Mouse (Mus musculus) hindlimb bud, embryonic 11.5 days (tissue): Measurements from ENCODE around the gene Ptger2.
"Not testable (repeated sequence)": the region's sequence is repeated elsewhere in the genome, so short reads cannot be mapped to it uniquely, and the experiment has no call there.

ENCODE experiments used
- DNase-seq: peaks from one replicate; pipeline ENCODE4 v3.0.0-alpha.2; 2012; ENCODE audit warnings: low read depth, low spot score; ENCODE audit errors: extremely low spot score

Ptger2 gene

DNA sequence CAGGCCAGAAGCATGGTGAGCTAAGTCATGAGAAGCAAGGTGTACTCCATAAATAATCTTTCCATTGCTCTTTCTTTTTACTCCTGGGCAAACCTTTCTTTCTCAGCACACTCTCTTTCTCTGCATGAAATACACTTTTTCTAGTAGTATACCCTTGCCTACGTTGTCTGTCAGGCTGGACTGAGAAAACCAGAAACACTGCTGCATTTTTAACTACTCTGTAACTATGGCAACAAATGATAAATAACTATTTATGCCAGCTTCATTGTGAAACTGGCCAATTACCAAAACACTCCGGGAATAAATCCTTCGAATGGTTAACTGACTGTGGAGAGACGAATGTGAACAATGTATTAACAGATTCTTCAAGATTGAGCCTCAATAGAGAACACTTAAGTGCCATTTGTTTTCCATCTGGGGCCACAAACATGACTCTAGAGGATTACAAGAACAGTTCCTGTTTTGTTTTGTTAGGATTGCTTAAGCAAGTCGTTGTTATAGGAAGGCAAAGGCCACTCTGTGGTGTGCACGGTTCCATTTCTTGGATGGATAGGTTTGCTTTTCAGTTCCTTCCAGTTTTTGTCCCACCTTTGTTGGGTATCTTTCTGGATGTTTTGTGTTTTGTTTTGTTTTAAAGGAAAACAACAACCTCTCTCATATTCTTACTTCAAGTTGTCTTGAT is at the start of gene Ptger2:
Gene Ptger2, plus strand, starts transcription at position 522 of the 682 bp plus-strand sequence.
- not testable (repeated sequence) for DNase-seq

DNA sequence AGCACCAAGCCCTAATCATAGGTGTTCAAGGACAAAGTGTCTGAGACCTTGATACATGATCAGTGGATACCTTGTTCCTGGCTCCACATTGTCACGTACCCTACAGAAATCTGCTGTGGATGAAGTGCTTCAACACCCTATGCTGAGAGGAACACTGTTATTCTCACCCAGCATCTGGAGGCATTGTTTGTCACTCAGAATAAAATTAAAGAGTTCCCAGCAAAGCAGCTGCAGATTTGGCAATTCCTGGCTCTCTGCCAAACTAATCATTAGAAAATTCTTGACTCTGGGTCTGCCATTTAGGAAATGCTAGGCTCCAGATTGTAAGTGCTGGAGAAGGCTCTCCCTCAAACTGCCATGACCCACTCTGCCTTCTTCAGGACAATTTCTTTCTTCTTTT is 27.2 kb upstream of the Ptger2 start:
- no peak for DNase-seq

DNA sequence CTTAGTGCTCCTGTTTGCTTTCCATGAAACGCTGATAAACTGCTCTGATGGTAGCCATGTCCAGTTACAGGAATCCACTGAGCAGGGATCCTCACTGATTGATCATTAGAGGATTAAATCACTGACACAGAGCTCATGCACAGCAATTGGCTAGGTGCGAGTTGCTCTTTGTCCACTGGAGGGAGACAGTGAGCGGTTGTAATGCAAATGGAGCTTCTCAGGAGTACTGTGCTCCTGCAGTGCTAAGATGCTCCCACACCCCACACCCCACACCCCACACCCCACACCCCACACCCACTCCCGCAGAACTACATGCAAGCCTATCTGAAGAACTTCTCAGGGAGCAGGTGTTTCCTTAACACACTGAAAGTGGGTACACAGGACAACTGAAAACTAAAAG is 10.7 kb upstream of the Ptger2 start:
- not testable (repeated sequence) for DNase-seq

DNA sequence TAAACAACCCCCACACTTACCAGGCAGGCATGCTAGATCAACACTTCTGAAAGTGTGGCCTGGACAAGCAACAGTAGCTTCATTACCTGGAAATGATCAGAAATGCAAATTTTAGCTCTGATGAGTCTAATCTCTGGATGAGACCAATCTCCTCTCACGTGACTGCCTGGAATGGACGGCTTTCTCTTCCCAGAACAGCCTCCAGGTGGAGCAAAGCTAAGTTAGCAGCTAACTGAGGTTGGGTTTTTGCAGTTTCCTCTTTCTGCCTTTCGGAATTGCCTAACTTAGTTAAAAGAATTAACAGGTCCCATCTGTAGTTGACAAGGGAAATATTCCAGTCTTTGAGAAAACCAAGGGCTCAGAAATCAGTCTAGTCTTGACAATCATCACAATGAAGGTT is 8.1 kb upstream of the Ptger2 start:
- DNase-seq: no peak

DNA sequence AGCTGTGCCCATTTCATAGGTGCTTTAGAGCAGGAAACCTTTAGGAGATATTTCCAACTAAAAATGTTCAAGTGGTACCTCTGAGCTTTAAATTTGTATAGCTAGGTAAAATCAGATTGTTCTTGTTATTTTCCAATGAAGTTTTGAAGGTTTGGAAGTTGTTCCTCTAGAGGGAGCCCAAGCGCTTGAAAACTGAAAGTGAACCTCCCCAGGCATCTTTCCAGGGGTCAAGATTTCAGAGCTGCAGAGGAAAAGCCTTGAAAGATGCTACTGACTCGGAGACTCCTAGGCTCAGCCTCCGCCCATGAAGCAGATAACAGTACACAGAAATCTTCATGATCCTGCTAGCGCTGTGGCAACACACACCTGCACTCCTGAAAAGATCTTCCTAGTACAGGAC is 6.5 kb upstream of the Ptger2 start:
- no peak for DNase-seq

DNA sequence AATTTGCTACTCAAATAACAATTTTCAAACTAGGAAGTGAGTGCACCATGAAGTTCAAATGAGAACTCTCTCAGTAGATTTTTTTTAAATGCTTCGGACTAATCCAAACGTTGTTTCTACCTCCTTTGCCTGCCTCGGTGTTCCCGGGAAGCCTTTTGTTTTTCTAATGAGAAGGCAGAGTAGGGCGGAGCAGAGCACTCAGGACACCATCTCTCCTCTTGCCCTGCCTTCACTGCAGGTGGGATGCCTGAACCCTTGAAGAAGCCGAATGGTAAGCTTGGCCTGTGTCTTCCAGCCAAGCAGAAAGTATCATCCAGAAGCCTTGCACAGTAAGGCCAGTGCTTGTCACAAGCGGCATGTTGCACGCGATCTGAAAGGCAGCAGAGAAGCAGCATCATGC is 3.9 kb upstream of the Ptger2 start:
- no peak for DNase-seq

DNA sequence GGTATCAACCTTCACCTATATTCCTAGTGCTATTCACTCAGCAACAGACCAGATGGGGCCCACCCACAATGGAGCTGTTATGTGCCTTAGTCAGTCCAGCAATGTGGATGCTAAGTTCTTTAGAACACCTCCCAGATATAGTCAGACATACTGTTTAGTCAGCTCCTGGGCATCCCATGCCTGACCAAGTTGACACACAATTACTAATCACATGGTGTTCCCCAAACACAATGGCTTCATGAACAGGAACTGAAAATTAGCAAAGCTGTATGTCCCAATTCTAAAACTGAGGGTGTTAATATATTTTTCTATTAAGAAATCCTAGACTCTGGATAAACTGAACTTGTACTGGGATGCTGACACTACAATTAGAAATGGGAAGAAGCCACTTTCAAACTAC is 1.7 kb upstream of the Ptger2 start:
- no peak for DNase-seq

DNA sequence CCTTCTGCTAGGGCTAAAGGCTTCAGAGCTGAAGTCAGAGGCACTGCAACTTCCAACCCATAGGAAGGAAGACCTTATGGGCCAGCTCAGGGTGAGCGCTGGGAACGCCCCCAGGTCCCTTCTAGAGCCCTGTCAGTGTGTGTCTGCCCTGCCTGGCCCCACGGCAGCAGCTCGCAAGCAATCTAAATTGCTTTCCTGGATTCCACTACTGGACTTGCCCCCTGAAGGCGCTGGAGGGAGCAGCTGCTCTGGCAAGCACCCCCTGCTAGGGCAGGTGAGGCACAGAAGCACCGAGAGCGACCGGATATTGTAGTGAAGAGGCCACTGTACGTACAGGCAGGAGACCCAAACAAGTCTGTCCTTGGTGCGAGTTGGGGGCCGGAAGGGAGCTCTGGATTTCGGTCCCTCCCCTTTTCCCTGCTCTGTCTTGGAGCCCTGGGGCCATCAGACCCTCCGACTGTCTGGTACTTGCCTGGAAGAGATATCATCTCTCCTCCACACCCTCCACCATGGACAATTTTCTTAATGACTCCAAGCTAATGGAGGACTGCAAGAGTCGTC is 541 bp downstream of the Ptger2 start:
- DNase-seq: no peak

DNA sequence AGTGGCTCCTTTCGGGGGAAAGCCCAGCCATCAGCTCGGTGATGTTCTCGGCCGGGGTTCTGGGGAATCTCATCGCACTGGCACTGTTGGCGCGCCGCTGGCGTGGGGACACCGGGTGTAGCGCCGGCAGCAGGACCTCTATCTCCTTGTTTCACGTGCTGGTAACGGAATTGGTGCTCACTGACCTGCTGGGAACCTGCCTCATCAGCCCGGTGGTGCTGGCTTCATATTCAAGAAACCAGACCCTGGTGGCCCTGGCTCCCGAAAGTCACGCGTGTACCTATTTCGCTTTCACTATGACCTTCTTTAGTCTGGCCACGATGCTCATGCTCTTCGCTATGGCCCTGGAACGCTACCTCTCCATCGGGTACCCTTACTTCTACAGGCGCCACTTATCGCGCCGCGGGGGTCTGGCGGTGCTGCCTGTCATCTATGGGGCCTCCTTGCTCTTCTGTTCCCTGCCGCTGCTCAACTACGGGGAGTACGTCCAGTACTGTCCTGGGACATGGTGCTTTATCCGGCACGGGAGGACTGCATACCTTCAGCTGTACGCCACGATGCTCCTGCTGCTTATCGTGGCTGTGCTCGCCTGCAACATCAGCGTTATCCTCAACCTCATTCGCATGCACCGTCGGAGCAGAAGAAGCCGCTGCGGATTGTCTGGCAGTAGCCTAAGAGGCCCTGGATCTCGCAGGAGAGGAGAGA is 1.2 kb downstream of the Ptger2 start:
- DNase-seq: no peak

DNA sequence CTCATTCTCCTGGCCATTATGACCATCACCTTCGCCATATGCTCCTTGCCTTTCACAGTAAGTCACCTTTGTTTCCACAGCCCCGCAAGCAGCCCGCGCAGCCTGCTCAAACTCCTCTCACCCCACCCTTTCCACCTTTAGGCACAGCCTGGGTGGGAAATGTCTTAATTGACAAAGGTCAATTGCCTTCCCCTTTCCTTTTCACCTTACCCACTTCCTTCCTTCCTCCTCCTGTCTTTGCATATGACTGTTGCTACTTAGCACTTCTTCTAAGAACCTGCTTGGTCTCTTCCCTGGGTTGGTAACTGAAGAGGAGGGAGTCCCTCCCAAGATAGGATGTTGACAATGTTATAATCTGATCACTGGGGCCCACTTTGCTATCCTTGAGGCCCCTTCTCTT is 1.8 kb downstream of the Ptger2 start:
- DNase-seq: no peak

DNA sequence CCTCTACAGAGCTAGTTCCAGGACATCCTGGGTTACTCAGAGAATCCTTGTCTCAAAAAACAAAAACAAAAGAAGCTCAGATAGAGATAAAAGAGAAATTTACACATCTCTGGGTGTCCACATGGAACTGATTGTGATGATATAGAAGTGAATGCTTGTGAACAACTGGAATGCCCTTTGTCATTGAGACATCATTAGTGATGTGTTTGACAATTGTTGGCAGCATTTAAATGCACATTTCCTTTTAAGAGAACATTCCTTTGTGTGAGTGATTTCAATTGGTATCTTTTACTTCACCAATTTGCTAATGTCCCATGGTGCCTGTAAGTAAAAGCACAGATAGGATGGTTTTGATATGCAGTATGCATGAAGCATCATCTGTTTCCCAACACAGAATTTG is 6.3 kb downstream of the Ptger2 start:
- no peak for DNase-seq

DNA sequence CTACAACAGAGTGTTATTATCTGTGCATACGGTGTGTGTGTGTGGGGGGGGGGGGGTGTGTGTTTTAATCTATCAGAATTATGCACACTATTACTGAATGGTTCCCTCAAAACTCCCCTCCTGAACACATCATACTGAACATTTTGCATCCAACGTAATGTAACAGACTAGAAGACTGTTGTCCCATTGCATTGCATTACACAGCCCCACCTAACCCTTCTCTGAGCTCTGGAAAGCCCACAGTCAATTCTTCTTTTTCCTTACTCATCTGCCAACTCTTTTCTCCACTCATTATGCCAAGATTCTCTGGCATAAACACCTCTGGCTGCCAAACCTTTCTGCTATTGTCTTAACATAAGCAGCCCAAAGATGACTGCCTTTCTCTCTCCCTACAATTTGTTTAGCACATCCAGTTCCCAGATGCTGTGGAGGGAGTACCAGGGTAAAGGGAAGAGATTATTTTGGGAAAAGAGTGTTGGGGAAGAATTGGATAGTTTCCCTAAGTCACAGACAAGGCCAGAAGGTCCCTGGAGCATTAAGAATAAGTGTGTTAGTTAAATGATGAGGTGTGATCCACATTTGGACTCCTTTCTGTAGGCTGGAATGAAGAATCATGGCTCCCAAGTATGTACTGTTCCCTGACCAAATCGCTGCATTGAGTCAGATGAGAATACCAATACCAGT is 12.2 kb downstream of the Ptger2 start:
- DNase-seq: no peak

DNA sequence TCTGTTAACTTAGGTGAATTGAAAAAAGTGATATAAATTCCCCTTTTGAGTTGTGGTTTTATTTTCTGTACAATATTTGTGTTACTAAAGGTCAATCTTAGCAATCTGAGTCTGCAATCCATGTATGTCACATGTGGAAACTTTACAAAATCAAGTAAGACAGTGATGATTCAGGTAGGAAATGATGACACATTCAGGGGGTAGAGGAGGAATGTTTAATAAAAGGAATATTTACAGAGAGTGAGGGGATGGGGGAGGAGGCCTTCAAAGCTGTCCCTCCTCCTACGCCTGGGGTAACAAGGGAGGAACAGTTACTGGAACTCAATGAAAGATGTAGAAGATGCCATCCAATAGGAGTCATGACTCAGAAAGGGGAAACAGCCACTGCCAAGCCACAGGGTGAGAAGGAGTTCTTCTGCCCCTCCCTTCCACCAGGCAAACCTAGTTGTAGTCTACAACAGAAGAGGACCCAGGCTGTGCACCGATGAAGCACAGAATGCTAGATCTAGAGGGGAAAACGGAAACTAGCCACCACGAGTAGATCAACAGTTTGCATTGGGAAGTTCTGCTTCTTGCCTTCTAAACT is 17.8 kb downstream of the Ptger2 start:
- DNase-seq: no peak

DNA sequence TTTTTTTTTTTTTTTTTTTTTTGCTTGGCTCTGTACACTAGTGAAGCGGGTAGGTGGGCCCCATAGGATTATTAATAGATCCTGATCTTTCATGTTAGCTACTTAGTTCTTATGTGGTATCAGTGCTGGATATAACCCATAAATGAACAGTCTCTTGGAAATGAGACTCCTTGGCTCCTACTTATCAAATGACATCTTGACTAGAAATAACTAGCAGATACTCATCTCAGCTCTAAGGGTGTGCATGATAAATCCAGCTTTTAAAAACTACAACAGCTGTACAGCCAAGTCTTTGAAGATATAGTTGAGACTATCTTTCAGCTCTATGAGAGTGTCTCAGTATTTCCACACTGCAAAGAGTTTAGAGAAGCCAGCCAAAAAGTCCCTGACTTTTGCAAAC is 21.2 kb downstream of the Ptger2 start:
- DNase-seq: no peak

DNA sequence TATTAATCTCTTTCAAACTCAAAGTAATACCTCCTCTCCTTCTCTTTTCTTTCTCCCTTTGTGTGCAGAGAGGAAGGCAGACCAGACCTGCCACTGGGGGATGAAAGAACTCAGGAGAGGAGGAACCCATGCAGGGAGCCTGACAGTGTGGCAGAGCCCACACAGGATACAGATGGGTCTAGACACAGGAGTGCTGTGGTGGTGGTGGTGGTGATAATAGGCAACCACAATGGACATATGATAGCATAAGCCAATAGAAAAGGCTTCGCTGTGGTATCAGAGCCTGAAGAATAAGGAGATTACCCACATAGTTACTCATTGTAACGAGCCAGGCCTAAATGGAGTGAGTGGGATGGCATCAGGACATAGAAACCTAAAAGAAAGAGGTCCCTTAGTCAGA is 23.3 kb downstream of the Ptger2 start:
- DNase-seq: no peak

DNA sequence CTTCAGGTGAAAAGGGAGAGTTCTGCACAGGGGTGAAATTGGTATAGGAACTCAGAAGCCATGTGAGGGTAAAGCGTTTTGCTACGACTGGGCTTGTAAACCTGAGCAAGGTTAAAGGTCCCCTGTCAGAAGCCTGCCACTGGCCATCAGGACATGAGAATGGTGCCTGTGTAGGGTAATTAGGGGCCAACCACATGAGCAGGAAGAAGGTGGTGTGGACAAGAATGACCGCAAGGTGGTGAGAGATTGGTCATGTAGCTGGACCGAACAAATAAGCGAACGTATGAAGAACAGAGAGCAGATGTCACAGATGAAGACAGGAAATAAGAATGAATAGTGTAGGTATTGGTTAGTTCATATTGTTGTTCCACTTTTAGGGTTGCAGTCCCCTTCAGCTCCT is 23.7 kb downstream of the Ptger2 start:
- no peak for DNase-seq

DNA sequence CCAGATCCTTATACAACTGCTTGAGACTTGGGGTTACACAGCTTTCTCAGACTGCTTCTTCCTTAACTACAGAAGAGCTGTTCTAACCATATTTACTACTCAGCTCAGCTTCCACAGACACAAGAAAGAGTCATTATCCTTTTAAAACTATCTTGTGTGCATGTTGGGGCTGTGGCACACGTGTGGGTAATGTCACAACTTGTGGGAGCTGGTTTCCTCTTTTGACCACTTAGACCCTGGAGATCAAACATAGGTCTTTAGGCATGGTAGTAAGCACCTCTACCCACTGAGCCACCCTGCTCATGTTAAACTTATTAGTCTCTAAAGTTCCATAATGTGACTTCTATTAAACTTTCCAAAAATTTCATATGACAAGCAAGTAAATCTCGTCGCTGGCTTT is 33.6 kb downstream of the Ptger2 start:
- no peak for DNase-seq

DNA sequence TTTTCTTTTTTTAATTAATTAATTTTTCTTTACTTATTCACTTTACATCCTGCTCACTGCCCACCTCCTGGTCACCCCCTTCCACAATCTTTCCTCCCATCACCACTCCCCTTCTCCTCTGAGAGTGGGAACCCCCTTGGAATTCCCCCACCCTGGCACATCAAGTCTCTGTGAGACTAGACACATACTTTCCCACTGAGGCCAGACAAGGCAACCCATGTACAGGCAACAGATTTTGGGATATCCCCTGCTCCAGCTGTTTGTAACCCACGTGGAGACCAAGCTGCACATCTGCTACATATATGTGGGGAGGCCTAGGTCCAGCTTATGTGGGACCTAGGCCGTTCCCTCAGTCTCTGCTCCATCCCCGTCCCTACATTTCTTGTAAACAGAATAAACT is 46.3 kb downstream of the Ptger2 start:
- DNase-seq: no peak

DNA sequence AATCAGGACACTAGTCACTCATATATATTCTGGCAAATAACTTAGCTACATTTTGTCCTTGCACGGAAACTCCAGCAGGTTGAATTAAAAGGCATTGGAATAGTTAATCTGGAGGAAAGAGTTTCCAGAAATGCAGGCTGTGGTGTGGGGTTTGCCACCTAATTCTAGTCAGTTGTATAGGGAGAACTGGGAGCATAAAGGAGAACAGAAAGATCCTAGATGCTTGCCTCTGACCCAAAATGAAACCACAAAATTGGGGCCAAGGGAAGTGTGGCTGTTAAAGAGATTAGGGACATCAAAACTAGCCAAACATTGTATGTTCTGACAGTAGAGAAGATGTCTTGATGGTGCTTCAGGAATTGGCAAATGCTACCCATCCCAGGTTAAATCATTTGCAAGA is 48.6 kb downstream of the Ptger2 start:
- DNase-seq: no peak

DNA sequence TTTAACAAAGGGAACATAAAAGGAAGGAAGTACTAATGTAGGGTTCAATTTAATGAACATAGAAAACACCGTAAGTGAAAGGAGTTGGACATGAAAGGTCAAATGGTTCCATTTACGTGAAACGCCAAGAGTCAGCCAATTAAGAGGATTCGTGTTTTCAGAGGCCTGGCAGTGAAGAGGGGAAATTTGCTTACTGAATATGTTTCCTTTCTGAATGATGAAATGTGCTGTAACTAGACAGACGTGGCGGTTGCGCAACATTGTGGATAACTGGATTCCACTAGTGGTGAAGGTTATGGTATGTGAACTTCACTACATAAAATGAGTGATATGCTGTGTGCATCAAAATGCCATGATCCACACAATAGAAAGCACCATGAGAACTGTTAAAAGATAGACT is 50.1 kb downstream of the Ptger2 start:
- DNase-seq: no peak

DNA sequence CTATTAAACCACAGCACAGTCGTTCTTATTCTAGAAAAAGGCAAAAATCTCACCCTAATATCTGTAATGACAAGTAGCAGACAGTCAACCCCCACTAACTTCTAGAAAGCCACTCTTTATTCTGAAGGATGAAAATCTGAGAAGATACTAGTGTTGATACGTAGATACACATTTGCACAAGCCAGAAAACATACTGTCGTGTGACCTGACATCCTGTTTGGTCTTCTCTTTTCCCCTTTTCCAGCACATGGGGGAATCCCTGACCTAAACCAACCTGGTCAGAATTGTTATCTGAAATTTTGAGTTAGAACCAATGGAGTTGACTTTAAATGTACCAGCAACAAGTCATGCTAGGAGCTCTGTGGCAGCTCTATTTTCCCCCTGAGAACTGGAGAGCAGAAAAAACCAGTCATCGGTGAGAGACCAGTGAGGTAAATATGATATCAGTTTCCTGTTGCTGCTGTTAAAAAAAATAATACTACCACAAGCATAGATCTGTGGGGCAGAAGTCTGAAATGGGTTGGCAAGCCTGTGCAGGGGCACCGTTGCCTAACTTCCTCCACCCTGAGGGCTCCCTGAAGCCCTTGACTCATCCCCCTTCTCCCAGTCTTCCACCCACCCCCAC is 53.0 kb downstream of the Ptger2 start:
- no peak for DNase-seq
